Mouse (Mus musculus) midbrain, embryonic 14.5 days (tissue): ENCODE data around the gene B230104I21Rik. TPM values are rescaled to one million over a fixed set of nuclear protein-coding genes. Genes with fewer than 3 reads are reported as not detected.

Source experiments
- ATAC-seq: fragments of 200-750 bp; cut with Nextera tagmentation; 2 replicates; pipeline ENCODE4 v1.8.0; 2017; ENCODE audit warnings: moderate number of reproducible peaks, moderate library complexity; ENCODE audit not compliant: low FRiP score, low TSS enrichment
- DNase-seq: peaks from one replicate; pipeline ENCODE4 v3.0.0-alpha.2; 2015
- H3K27ac ChIP-seq: fragments of 300-500 bp; sonication (generic); replicated peaks from 2 replicates; pipeline ENCODE4 v1.5.1; 2014; ENCODE audit warnings: mild to moderate bottlenecking, low read depth, low read length, moderate library complexity
- H3K27me3 ChIP-seq: fragments of 300-500 bp; sonication (generic); 2 replicates; pipeline ENCODE4 v1.6.1; 2014; ENCODE audit warnings: low read length, control low read depth, mixed read lengths; ENCODE audit not compliant: control insufficient read depth, insufficient read depth
- H3K36me3 ChIP-seq: fragments of 300-500 bp; sonication (generic); 2 replicates; pipeline ENCODE4 v1.6.1; 2014; ENCODE audit warnings: low read length, control low read depth; ENCODE audit not compliant: control insufficient read depth, insufficient read depth
- H3K4me1 ChIP-seq: fragments of 300-500 bp; sonication (generic); 2 replicates; pipeline ENCODE4 v1.6.1; 2014; ENCODE audit warnings: mild to moderate bottlenecking, antibody characterized with exemption, low read length, control low read depth; ENCODE audit not compliant: control insufficient read depth, insufficient read depth
- H3K4me2 ChIP-seq: fragments of 300-500 bp; sonication (generic); 2 replicates; pipeline ENCODE4 v1.6.1; 2014; ENCODE audit warnings: mild to moderate bottlenecking, low read length, moderate library complexity
- H3K4me3 ChIP-seq: fragments of 300-500 bp; sonication (generic); replicated peaks from 2 replicates; pipeline ENCODE4 v1.5.1; 2014; ENCODE audit warnings: low read depth, low read length
- H3K9ac ChIP-seq: fragments of 300-500 bp; sonication (generic); replicated peaks from 2 replicates; pipeline ENCODE4 v1.6.1; 2014; ENCODE audit warnings: mild to moderate bottlenecking, low read length, moderate library complexity
- H3K9me3 ChIP-seq: fragments of 300-500 bp; sonication (generic); 2 replicates; pipeline ENCODE4 v1.6.1; 2016; ENCODE audit warnings: low read length, control low read depth, mixed read lengths; ENCODE audit not compliant: control insufficient read depth
- WGBS: fragments of 180-500 bp; shearing (Covaris S2); extraction: QIAGEN DNeasy Blood & Tissue Kit; methylation state at CpG from one replicate; pipeline ENCODE4 v1.1.7; 2014; 5-methylcytosine and 5-hydroxymethylcytosine counted together
- polyA plus RNA-seq: library from polyadenylated mRNA; unstranded; fragments of >200 nt; fragmentation: Nextera tagmentation; extraction: Ambion mirVana; gene quantifications from 2 replicates; pipeline ENCODE4 v1.2.1, GENCODE M21; 2014

The B230104I21Rik gene
- polyA plus RNA-seq, result not detected in 2 replicates

DNA sequence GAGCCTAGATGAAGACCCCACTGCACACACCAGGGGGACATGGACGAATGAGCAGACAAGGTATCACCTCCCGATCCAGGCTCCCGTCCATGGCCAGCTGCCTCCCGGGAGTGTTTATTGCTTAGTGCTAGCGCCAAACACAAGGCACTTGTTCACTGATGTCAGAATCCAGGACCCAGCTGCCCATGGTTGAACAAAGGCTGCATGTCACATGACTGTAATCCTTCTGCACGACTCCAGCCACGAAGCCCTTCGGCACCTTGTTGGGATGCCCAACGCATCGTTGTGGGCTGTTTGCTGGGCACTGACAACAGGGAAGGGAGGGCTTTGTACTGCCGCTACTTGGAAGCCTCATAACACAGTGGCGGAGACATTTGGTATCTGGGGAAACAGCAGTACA, at the start of gene B230104I21Rik:
B230104I21Rik (plus strand) TSS at position 367 of the 400 bp plus-strand sequence.
- H3K27me3 ChIP-seq, result no peaks in the 10 kb centered on the region
- H3K4me1 ChIP-seq, result peaks cover 26% of the 10 kb centered on the region
- H3K4me3 ChIP-seq, result peak within 1 kb of the TSS; percentile 5; the same call in 1 of the 2 replicates
- WGBS, result 35% methylated on average over 12 of the region's 12 CpGs
- H3K4me2 ChIP-seq, result peak within 1 kb of the TSS; percentile 45
- peak within 1 kb of the TSS; percentile 5; the same call in 1 of the 2 replicates for H3K27ac ChIP-seq
- DNase-seq (peak; percentile 67), ATAC-seq (peak; percentile 35; the same call in 1 of the 2 replicates)
- H3K9ac ChIP-seq, result 0 out of 2 replicates have a peak within 1 kb of the TSS, but pooled peaks have one; percentile 29
- H3K36me3 ChIP-seq, result no peaks in the 10 kb centered on the region
- no peaks in the 10 kb centered on the region for H3K9me3 ChIP-seq

DNA sequence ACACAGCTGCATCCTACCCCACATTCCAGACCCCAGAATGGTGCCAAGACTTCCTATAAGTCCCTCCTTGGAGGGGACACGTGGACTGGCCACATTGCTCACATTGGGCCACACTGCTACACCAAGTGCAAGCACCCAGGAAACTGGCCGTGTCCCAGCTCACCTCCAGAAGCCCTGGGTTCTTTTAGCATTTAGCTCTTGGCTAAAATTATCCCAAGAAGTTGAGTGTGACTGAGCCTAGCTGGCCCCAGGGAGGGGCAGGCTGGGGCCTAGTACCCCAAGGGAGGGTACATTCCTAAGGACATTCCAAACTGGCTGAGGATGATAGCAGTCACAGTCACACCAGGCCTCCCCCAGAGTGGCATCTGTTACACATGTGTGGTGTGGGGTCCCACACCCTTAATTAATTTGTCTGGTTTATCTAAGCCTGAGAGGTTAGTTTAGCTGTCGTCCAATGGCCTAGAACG, 42.2 kb upstream of the B230104I21Rik start:
- no peak overlapping the region for H3K27ac ChIP-seq
- H3K4me1 ChIP-seq, result no peaks in the 10 kb centered on the region
- H3K9me3 ChIP-seq, result no peaks in the 10 kb centered on the region
- no peaks in the 10 kb centered on the region for H3K36me3 ChIP-seq
- ATAC-seq, result no peak
- WGBS, result 67% methylated on average over 4 of the region's 4 CpGs
- H3K4me2 ChIP-seq, result no peak overlapping the region
- H3K4me3 ChIP-seq, result no peak overlapping the region
- peaks cover 5% of the 10 kb centered on the region for H3K27me3 ChIP-seq
- no peak overlapping the region for H3K9ac ChIP-seq
- no peak for DNase-seq

DNA sequence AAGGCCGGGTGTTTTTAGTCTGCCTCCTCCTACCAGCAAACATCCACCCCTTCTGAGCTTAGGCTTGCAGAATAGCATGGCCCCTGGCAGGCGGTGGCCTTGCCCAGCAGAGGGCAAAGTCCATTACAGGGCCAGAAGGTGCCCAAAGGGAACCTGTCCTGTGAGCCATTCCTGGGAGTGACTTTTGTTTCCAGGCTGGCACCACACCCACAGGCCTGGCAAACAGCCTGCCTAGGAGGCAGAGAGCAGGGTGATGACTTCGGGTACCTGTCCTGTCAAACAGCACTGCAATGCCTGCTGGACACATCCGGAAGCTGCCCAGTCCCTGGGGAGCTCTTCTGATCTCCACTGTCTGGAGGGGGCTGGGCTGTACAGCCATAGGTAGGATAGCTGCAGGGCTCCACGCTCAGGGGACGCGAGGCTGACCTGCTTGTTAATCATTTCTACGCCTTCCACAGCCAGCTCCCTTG, 41.6 kb upstream of the B230104I21Rik start:
- Histone ChIP-seq H3K27ac (no peak overlapping the region), H3K36me3 (no peaks in the 10 kb centered on the region), H3K4me1 (no peaks in the 10 kb centered on the region), H3K4me2 (no peak overlapping the region), H3K4me3 (no peak overlapping the region), H3K9ac (no peak overlapping the region), H3K9me3 (no peaks in the 10 kb centered on the region), H3K27me3 (peaks cover 11% of the 10 kb centered on the region)
- ATAC-seq, result no peak
- no peak for DNase-seq
- WGBS, result 56% methylated on average over 8 of the region's 8 CpGs

DNA sequence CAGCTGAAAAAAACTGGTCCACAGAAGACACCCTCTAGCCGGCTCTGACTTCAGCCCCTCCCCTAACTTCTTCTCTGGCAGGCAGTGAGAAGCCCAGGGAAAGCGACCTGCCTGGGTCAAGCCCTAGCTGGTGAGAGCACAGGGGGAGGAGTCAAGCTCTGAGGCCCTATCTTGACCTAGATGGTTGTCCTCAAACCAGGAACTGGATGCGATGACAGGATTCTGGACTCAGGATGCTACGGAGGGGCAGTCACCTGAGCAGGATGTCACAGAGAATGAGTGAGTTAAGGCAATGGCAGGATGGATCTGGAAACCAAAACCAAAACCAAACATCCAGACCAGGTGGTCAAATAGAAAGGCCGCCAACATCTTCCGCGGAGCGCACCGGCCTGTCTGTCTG, 38.2 kb upstream of the B230104I21Rik start:
- H3K27ac ChIP-seq, result no peak overlapping the region
- no peaks in the 10 kb centered on the region for H3K4me1 ChIP-seq
- no peaks in the 10 kb centered on the region for H3K36me3 ChIP-seq
- H3K27me3 ChIP-seq, result peaks cover 31% of the 10 kb centered on the region
- no peaks in the 10 kb centered on the region for H3K9me3 ChIP-seq
- 39% methylated on average over 9 of the region's 9 CpGs for WGBS
- no peak overlapping the region for H3K4me2 ChIP-seq
- H3K4me3 ChIP-seq, result no peak overlapping the region
- ATAC-seq (no peak), DNase-seq (no peak)
- H3K9ac ChIP-seq, result no peak overlapping the region

DNA sequence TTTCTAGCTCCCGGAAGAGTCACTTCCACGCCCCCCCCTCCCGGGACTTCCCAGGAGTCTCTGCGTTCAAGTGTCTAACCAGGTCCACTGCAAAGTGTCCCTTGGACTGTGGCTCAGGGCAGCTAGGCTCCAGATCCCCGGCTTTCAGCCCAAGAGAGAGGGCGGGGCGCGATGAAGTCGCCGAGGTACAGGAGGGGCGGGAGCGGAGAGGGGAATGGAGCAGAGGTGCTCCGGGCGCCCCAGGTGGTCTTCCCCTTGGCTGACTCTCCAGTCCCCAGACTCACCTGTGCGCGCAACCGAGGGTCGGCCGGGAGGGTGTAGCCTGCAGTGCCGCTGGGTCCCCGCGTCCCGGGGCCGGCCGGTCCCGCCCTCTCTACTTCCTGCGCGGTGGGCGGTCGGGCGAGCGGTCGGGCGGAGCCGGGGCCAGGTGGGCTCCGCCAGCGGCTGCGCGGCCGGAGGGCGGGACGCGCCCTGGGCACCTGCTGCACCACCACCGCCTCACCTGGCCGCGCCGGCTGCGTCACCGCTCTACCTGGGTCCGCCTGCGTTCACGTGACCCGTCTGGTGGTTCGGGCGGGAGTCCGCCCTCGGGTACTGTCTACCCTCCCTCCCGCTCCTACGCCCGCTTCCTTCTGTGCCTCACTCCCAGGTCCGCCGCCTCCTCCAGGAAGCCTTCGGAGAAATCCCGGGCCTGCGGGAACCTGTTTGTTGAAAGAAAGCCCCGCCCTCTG, 36.2 kb upstream of the B230104I21Rik start:
- no peak for ATAC-seq
- Histone ChIP-seq H3K9me3 (no peaks in the 10 kb centered on the region), H3K27ac (no peak overlapping the region), H3K9ac (peak overlapping the region; percentile 36; the same call in 1 of the 2 replicates), H3K36me3 (no peaks in the 10 kb centered on the region), H3K4me3 (peak overlapping the region; percentile 38), H3K4me1 (no peaks in the 10 kb centered on the region), H3K4me2 (peak overlapping the region; percentile 68), H3K27me3 (peaks cover 31% of the 10 kb centered on the region)
- peak; percentile 30 for DNase-seq
- WGBS, result 2% methylated on average over 65 of the region's 66 CpGs

DNA sequence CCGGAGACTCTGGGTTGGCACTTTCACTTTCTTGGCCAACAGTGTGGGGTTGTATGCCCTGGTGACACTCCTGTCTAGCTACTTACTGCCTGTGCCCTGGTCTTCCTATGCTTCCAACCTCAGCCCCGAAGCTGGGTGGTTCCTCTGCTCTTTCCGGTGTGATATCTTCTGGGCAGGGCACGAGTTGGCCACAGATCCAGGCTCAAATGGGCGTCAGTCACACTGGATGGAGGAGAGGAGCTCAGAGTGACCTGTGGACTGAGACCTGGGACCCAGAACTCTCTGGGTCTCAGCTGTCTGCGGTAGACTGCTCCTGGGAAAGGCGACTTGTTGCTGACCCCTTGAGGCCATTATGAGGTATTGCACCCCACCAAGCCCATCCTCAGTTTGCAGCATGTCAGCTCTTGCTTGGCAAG, 34.5 kb upstream of the B230104I21Rik start, which contains the start of gene Arhgef16:
Arhgef16 (minus strand) TSS at position 211 of the 416 bp plus-strand sequence.
- Histone ChIP-seq H3K36me3 (no peaks in the 10 kb centered on the region), H3K9me3 (no peaks in the 10 kb centered on the region), H3K9ac (no peak within 1 kb of the TSS), H3K4me3 (no peak within 1 kb of the TSS), H3K4me2 (no peak within 1 kb of the TSS), H3K27ac (no peak within 1 kb of the TSS), H3K27me3 (peaks cover 31% of the 10 kb centered on the region), H3K4me1 (no peaks in the 10 kb centered on the region)
- WGBS, result 28% methylated on average over 7 of the region's 7 CpGs
- DNase-seq, result peak; percentile 81
- ATAC-seq, result no peak

DNA sequence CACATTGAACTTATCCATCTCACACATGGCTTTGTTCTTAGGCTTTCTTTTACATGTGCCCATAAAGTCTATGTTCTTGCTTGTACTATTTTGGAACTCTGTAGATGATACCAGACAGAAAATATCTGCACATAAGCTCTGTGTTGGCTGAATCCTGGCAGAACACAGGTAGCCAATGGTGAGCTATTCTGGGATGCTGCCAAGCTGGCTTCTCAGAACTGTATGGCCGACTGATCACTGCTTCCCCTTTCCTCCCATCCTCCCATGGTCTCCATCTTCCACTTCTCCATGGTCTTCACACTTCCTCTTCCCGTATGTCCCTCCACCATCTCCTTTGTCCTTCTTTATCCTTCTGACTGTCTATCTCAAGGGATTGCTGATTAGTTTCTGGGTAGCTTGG, 26.8 kb upstream of the B230104I21Rik start:
- H3K4me1 ChIP-seq, result no peaks in the 10 kb centered on the region
- no peak overlapping the region for H3K27ac ChIP-seq
- WGBS, result 86% methylated on average over 2 of the region's 2 CpGs
- no peaks in the 10 kb centered on the region; the same call in 1 of the 2 replicates for H3K9me3 ChIP-seq
- no peak for DNase-seq
- ATAC-seq, result no peak
- no peaks in the 10 kb centered on the region for H3K27me3 ChIP-seq
- no peak overlapping the region for H3K4me3 ChIP-seq
- H3K9ac ChIP-seq, result no peak overlapping the region
- H3K36me3 ChIP-seq, result no peaks in the 10 kb centered on the region
- H3K4me2 ChIP-seq, result no peak overlapping the region

DNA sequence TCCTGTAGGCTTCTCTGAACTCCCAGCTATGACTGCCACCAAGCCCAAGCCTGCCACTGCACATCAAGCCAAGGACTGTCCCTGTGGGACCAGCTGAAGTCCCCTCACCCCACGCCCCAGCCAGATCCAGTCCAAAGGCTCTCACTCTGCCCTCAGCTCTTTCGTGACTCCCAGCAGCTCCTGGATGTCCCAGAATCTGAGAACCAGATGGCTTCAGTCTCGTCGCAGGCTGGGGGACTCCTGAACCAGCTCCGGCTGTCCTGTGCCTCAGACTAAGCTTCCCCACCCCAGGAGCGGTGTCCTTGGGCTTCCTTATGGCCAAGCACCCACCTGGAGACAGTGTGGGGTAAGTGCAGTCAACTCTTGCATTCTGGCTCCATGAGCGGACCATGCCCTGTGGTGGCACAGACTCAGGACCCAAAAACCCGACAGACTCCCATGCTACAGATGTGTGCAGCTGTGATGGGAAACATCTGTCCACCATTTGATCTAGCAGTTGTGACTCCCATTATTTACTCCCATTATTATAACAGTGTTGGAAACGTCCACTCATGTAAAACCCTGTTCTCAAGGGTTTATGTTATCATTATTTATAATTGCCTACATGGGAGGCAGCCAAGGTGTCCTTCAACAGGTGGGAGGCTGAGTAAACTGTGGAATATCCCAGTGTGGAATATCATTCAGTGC, 25.2 kb upstream of the B230104I21Rik start:
- H3K9ac ChIP-seq, result no peak overlapping the region
- ATAC-seq (no peak), DNase-seq (no peak)
- WGBS, result 84% methylated on average over 9 of the region's 9 CpGs
- no peaks in the 10 kb centered on the region; the same call in 1 of the 2 replicates for H3K9me3 ChIP-seq
- H3K4me1 ChIP-seq, result no peaks in the 10 kb centered on the region
- H3K4me3 ChIP-seq, result no peak overlapping the region
- no peak overlapping the region for H3K27ac ChIP-seq
- no peaks in the 10 kb centered on the region for H3K36me3 ChIP-seq
- no peaks in the 10 kb centered on the region for H3K27me3 ChIP-seq
- no peak overlapping the region for H3K4me2 ChIP-seq
